In the genomic region with DNA sequence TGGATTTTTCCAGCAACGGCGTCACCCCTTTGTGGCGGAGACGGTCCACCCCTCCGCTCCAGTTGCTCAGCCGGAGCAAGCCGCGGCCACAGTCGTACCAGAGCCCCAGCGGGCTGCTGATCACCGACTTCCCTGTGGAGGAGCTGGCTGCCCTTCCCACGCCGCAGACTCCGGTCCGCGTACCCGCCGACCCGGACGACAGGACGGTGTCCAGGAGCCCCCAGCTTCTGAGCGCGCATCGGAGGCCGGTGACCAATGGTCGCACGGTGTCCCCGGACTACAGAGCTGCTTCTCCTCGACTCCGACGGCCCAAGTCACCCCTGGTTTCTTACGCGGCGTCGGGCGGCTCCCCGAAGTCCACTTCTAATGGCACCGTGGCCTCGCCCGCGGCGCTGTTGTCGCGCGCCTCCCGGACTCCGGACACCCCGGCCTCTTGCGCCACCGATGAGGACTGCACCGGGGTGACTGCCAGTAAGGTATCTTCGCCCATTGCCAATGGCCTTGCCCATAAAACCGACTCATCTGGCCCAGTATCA, we compare ENCODE assay signal across 7 mouse cellular contexts. TPM values are rescaled to one million over a fixed set of nuclear protein-coding genes. Genes with fewer than 3 reads are reported as not detected.
DNase-seq lines count a peak whose midpoint lies in the region; ATAC-seq and TF ChIP-seq lines count a peak whose summit lies in the region.

No protein-coding gene starts in this region.

- no peaks in the 10 kb centered on the region for H3K79me2 ChIP-seq in C2C12 (ENCODE audit: control insufficient read depth, insufficient read depth)

- H3K9me3 ChIP-seq in forebrain, embryonic 12.5 days = no peaks in the 10 kb centered on the region
- no peaks in the 10 kb centered on the region for H3K9me3 ChIP-seq in limb, embryonic 11.5 days (ENCODE audit: control insufficient read depth, low read length)
- no peaks in the 10 kb centered on the region for H3K9me3 ChIP-seq in stomach, postnatal 0 days (ENCODE audit: control insufficient read depth, low read length)

- peaks cover 5% of the 10 kb centered on the region; the same call in 1 of the 2 replicates for H3K4me1 ChIP-seq in forebrain, embryonic 12.5 days
- no peaks in the 10 kb centered on the region; the same call in 1 of the 2 replicates for H3K4me1 ChIP-seq in limb, embryonic 11.5 days (ENCODE audit: control insufficient read depth, insufficient read depth, low read length)
- H3K4me1 ChIP-seq in stomach, postnatal 0 days (replicated peaks; ENCODE audit: control insufficient read depth, insufficient read depth) = no peaks in the 10 kb centered on the region; the same call in 1 of the 2 replicates

- no peaks in the 10 kb centered on the region for H3K79me3 ChIP-seq in C2C12 (ENCODE audit: low read depth)

- peak; percentile 37 to 82 for DNase-seq in adrenal gland, adult (ENCODE audit: inconsistent age in 2 of 2, low spot score in 1 of 2)
- peak; percentile 60 for DNase-seq in heart, postnatal 4 days
- peak; percentile 74 for DNase-seq in limb, embryonic 11.5 days (ENCODE audit: low spot score)
- peak; percentile 47 for DNase-seq in mesoderm, embryonic 11.5 days (ENCODE audit: low read depth, low spot score)
- DNase-seq in stomach, postnatal 0 days (ENCODE audit: low spot score) = peak; percentile 61

- H3K27ac ChIP-seq in forebrain, embryonic 12.5 days = no peak overlapping the region
- H3K27ac ChIP-seq in limb, embryonic 11.5 days (replicated peaks; ENCODE audit: low read depth, low read length) = no peak overlapping the region
- H3K27ac ChIP-seq in stomach, postnatal 0 days (replicated peaks) = peak overlapping the region; percentile 79

- H3K4me2 ChIP-seq in forebrain, embryonic 12.5 days = peak overlapping the region; percentile 76
- H3K4me2 ChIP-seq in limb, embryonic 11.5 days (ENCODE audit: low read depth, severe bottlenecking) = peak overlapping the region; percentile 81
- peak overlapping the region; percentile 60 for H3K4me2 ChIP-seq in stomach, postnatal 0 days (replicated peaks; ENCODE audit: low read depth)

- peak overlapping the region; percentile 74 for H3ac ChIP-seq in C2C12 (ENCODE audit: control insufficient read depth, insufficient read length, low read depth)

- under 1% methylated on average over 53 of the region's 53 CpGs for WGBS in forebrain, embryonic 12.5 days
- under 1% methylated on average over 53 of the region's 53 CpGs for WGBS in limb, embryonic 11.5 days
- WGBS in stomach, postnatal 0 days = under 1% methylated on average over 53 of the region's 53 CpGs

- no peaks in the 10 kb centered on the region for H3K27me3 ChIP-seq in C2C12 (ENCODE audit: control insufficient read depth, insufficient read depth, insufficient read length)
- peaks cover 16% of the 10 kb centered on the region for H3K27me3 ChIP-seq in forebrain, embryonic 12.5 days
- peaks cover 9% of the 10 kb centered on the region; the same call in 1 of the 2 replicates for H3K27me3 ChIP-seq in limb, embryonic 11.5 days (ENCODE audit: control insufficient read depth, insufficient read depth, low read length)
- H3K27me3 ChIP-seq in stomach, postnatal 0 days (ENCODE audit: control insufficient read depth, insufficient read depth, low read length) = no peaks in the 10 kb centered on the region

- no peak for TF ChIP-seq CTCF in C2C12 (IDR thresholded peaks at IDR 0.05; ENCODE audit: control insufficient read depth, insufficient read depth, insufficient read length)
- TF ChIP-seq CTCF in stomach, postnatal 0 days (IDR thresholded peaks at IDR 0.05; ENCODE audit: low read depth) = peak; percentile 12; the same call in 1 of the 2 replicates

- no peak for TF ChIP-seq EP300 in stomach, postnatal 0 days (optimal IDR thresholded peaks at IDR 0.05)

- peak overlapping the region; percentile 11 for H3K4me3 ChIP-seq in C2C12 (ENCODE audit: insufficient read depth, poor library complexity, severe bottlenecking)
- H3K4me3 ChIP-seq in forebrain, embryonic 12.5 days (replicated peaks) = peak overlapping the region; percentile 73
- H3K4me3 ChIP-seq in limb, embryonic 11.5 days (ENCODE audit: low read depth, low read length) = peak overlapping the region; percentile 75
- H3K4me3 ChIP-seq in stomach, postnatal 0 days (ENCODE audit: low read depth, low read length) = peak overlapping the region; percentile 75

- ATAC-seq in forebrain, embryonic 12.5 days (ENCODE audit: low FRiP score) = peak; percentile 69
- peak; percentile 61 for ATAC-seq in limb, embryonic 11.5 days (ENCODE audit: insufficient number of reproducible peaks, low FRiP score, low TSS enrichment, low read depth)
- peak; percentile 43 for ATAC-seq in stomach, postnatal 0 days (ENCODE audit: low FRiP score, low TSS enrichment)

- no peaks in the 10 kb centered on the region for H3K36me3 ChIP-seq in C2C12 (ENCODE audit: control insufficient read depth, insufficient read depth)
- no peaks in the 10 kb centered on the region for H3K36me3 ChIP-seq in forebrain, embryonic 12.5 days (replicated peaks)
- no peaks in the 10 kb centered on the region for H3K36me3 ChIP-seq in limb, embryonic 11.5 days (ENCODE audit: control insufficient read depth, insufficient read depth, low read length)
- H3K36me3 ChIP-seq in stomach, postnatal 0 days (ENCODE audit: control insufficient read depth, insufficient read depth, low read length) = no peaks in the 10 kb centered on the region

- peak overlapping the region; percentile 71 for H3K9ac ChIP-seq in forebrain, embryonic 12.5 days
- H3K9ac ChIP-seq in limb, embryonic 11.5 days (ENCODE audit: low read length) = peak overlapping the region; percentile 65
- H3K9ac ChIP-seq in stomach, postnatal 0 days (ENCODE audit: low read length) = peak overlapping the region; percentile 77

TF ChIP-seq in C2C12, 6 proteins besides CTCF, POLR2A, EP300 and RAD21:
- no peak for TF ChIP-seq CEBPB (IDR thresholded peaks at IDR 0.05; ENCODE audit: low read depth)
- no peak for TF ChIP-seq USF1 (IDR thresholded peaks at IDR 0.05; ENCODE audit: low read depth)
- no peak for TF ChIP-seq MYOG (IDR thresholded peaks at IDR 0.05; ENCODE audit: control insufficient read depth, extremely low read depth, insufficient read length)
- no peak for TF ChIP-seq FOSL1 (IDR thresholded peaks at IDR 0.05; ENCODE audit: insufficient read depth, low read length, poor library complexity, severe bottlenecking)
- no peak for TF ChIP-seq MYOD1 (IDR thresholded peaks at IDR 0.05; ENCODE audit: control insufficient read depth, insufficient read length, low read depth)
- no peak for TF ChIP-seq MAX (IDR thresholded peaks at IDR 0.05)

RNA-seq across cellular contexts. Expression of a gene that starts 1.4 kb away (rescaled TPM):
- 1.9 TPM for polyA plus RNA-seq in C2C12 (2012; fragmentation: generic; extraction: Trizol)
- 9.9 and 10.1 TPM in 2 replicates for polyA plus RNA-seq in forebrain, embryonic 12.5 days (2016; fragmentation: Nextera tagmentation; extraction: Ambion mirVana)
- total RNA-seq in heart, postnatal 4 days (2021) = 1 to 10 TPM; 4.7 to 7.8 TPM
- 4.0 and 4.5 TPM in 2 replicates for polyA plus RNA-seq in limb, embryonic 11.5 days (2014; fragmentation: Nextera tagmentation; extraction: Ambion mirVana)
- 5.2 and 5.9 TPM in 2 replicates for polyA plus RNA-seq in stomach, postnatal 0 days (2015; fragmentation: Nextera tagmentation; extraction: Ambion mirVana)

Comparison
In these comparisons a context has a peak if more than half of its experiments do, and no peak if none do; other contexts are left out.
1. H3K4me3 ChIP-seq: peak in every context shown above with its lines; median percentile 75 in limb, embryonic 11.5 days; 75 in stomach, postnatal 0 days; 73 in forebrain, embryonic 12.5 days; 11 in C2C12.